Mouse (Mus musculus): ENCODE results near the gene Mrpl43. TPM values are rescaled to one million over a fixed set of nuclear protein-coding genes. Genes with fewer than 3 reads are reported as not detected.

Gene Mrpl43
- polyA plus RNA-seq, 1 experiment = 86.5 TPM

DNA sequence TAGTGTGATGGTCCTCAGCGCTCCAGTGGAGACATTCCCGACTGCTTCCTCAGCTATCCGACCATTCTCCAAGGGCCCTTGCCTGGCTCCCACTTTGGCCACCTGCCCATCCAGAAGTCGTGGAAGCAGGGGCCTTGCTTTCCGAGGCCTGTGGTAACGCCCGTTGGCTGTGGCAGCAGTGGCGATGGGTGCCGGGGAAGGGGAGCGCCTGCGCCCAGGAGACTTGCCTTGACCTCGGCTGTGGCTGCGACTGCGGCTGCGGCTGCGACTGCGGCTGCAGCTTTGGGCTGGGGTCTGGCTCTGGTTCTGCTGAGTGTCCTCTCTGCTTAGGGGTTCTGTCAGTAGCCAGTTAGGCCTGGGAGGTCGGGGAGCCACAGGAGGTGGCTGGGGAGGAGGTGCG lies 22.5 kb upstream of the Mrpl43 start:
- no peak for DNase-seq
- Histone ChIP-seq H3K36me3 (ENCODE audit: control insufficient read depth, insufficient read depth, low read length) (no peaks in the 10 kb centered on the region; the same call in none of the 2 replicates), H3K27ac (ENCODE audit: insufficient read depth, low read depth, low read length) (no peak overlapping the region), H3K27me3 (replicated peaks; ENCODE audit: control insufficient read depth, insufficient read depth, low read length) (no peaks in the 10 kb centered on the region), H3K4me3 (ENCODE audit: insufficient read depth, low read depth, low read length) (no peak overlapping the region), H3K4me1 (ENCODE audit: control insufficient read depth, insufficient read depth, low read length) (peaks cover 7% of the 10 kb centered on the region; the same call in 1 of the 2 replicates)
- TF ChIP-seq POLR2A (IDR thresholded peaks at IDR 0.05; ENCODE audit: low read depth, low read length) (no peak), CTCF (conservative IDR thresholded peaks at IDR 0.05; ENCODE audit: insufficient read depth, insufficient read length, low read depth, low read length) (no peak)
- 72% methylated on average over 19 of the region's 19 CpGs for WGBS

DNA sequence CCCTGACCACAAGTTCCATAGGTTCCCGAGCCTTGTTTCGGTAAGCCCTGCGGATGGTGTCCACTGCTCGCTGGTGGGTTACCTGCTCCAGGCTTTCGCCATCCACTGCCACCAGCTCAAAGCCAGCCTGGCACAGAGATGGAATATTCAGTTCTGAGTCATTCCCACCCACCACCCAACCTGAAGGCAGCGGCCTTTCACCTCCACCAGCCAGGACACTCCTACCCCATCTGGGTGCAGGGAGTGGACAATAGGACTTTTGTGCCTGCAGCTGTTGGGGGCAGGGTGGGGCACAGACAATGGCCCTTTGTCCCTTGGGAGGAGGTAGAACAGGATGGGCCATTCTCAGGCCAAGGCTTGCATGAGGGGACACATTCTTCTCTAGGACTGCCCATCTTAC lies 21.6 kb upstream of the Mrpl43 start:
- H3K4me1 ChIP-seq (ENCODE audit: control insufficient read depth, insufficient read depth, low read length) = peaks cover 7% of the 10 kb centered on the region; the same call in 1 of the 2 replicates
- no peaks in the 10 kb centered on the region; the same call in none of the 2 replicates for H3K36me3 ChIP-seq (ENCODE audit: control insufficient read depth, insufficient read depth, low read length)
- H3K27ac ChIP-seq (ENCODE audit: insufficient read depth, low read depth, low read length) = no peak overlapping the region
- DNase-seq = no peak
- no peak for TF ChIP-seq CTCF (conservative IDR thresholded peaks at IDR 0.05; ENCODE audit: insufficient read depth, insufficient read length, low read depth, low read length)
- no peak for TF ChIP-seq POLR2A (IDR thresholded peaks at IDR 0.05; ENCODE audit: low read depth, low read length)
- H3K27me3 ChIP-seq (replicated peaks; ENCODE audit: control insufficient read depth, insufficient read depth, low read length) = no peaks in the 10 kb centered on the region
- H3K4me3 ChIP-seq (ENCODE audit: insufficient read depth, low read depth, low read length) = no peak overlapping the region
- WGBS = 86% methylated on average over 6 of the region's 6 CpGs

DNA sequence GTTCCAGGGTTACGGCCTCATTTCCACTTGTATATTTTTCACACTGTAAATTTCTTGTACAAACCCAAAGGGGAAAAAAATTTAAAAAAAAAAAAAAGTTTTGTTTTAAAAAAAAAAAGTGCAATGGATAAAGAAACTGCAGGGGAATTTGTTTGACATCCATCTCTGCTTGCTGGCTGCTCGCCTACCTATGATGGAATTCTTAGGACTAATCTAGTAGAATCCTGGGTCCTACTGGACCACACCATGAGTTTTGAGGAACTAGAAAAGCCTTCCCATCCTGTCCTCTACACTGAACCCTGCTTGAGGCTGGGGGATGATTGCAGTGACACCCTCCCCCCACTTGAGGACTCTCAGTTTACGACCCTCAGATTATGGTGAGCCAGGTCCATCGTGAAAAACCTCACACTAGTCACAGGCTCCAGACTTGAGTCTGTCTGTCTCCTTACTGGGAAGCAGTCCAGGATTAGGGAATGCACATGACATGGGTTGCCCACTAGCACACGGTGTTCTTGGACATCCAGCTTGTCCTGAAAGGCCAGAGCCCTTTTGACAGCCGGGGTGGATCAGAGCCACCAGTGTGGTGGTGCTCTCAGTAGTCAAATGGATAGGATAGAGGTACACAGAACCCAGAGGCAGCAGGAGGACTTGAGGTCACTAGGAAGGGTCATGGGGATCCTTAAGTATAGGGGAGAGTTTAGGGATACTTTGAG lies 20.9 kb upstream of the Mrpl43 start:
- H3K27ac ChIP-seq (ENCODE audit: insufficient read depth, low read depth, low read length) = no peak overlapping the region
- DNase-seq = no peak
- no peak overlapping the region for H3K4me3 ChIP-seq (ENCODE audit: insufficient read depth, low read depth, low read length)
- 53% methylated on average over 6 of the region's 6 CpGs for WGBS
- no peaks in the 10 kb centered on the region; the same call in none of the 2 replicates for H3K36me3 ChIP-seq (ENCODE audit: control insufficient read depth, insufficient read depth, low read length)
- peaks cover 7% of the 10 kb centered on the region; the same call in 1 of the 2 replicates for H3K4me1 ChIP-seq (ENCODE audit: control insufficient read depth, insufficient read depth, low read length)
- TF ChIP-seq CTCF (conservative IDR thresholded peaks at IDR 0.05; ENCODE audit: insufficient read depth, insufficient read length, low read depth, low read length) = no peak
- no peak for TF ChIP-seq POLR2A (IDR thresholded peaks at IDR 0.05; ENCODE audit: low read depth, low read length)
- no peaks in the 10 kb centered on the region for H3K27me3 ChIP-seq (replicated peaks; ENCODE audit: control insufficient read depth, insufficient read depth, low read length)

DNA sequence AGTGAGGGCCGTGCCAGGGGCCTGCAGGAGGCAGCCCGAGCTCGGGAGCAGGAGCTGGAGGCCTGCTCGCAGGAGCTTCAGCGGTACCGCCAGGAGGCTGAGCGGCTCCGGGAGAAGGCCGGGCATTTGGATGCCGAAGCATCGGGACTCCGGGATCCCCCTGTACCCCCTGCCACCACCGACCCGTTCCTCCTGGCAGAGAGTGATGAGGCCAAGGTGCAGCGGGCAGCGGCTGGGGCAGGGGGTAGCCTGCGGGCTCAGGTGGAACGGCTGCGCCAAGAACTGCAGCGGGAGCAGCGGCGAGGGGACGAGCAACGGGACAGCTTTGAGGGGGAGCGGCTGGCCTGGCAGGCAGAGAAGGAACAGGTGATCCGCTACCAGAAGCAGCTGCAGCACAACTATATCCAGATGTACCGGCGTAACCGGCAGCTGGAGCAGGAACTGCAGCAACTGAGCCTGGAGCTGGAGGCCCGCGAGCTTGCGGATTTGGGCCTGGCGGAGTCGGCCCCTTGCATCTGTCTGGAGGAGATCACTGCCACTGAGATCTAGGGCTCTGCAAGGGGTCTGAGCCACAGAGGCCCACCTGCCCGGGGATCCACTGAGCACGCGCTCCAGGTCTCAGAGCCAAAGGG lies 19.8 kb upstream of the Mrpl43 start:
- 87% methylated on average over 37 of the region's 37 CpGs for WGBS
- DNase-seq = no peak
- H3K4me1 ChIP-seq (ENCODE audit: control insufficient read depth, insufficient read depth, low read length) = peaks cover 7% of the 10 kb centered on the region; the same call in 1 of the 2 replicates
- no peaks in the 10 kb centered on the region for H3K27me3 ChIP-seq (replicated peaks; ENCODE audit: control insufficient read depth, insufficient read depth, low read length)
- TF ChIP-seq POLR2A (IDR thresholded peaks at IDR 0.05; ENCODE audit: low read depth, low read length) (no peak), CTCF (conservative IDR thresholded peaks at IDR 0.05; ENCODE audit: insufficient read depth, insufficient read length, low read depth, low read length) (no peak)
- H3K4me3 ChIP-seq (ENCODE audit: insufficient read depth, low read depth, low read length) = no peak overlapping the region
- H3K27ac ChIP-seq (ENCODE audit: insufficient read depth, low read depth, low read length) = no peak overlapping the region
- H3K36me3 ChIP-seq (ENCODE audit: control insufficient read depth, insufficient read depth, low read length) = no peaks in the 10 kb centered on the region; the same call in none of the 2 replicates

DNA sequence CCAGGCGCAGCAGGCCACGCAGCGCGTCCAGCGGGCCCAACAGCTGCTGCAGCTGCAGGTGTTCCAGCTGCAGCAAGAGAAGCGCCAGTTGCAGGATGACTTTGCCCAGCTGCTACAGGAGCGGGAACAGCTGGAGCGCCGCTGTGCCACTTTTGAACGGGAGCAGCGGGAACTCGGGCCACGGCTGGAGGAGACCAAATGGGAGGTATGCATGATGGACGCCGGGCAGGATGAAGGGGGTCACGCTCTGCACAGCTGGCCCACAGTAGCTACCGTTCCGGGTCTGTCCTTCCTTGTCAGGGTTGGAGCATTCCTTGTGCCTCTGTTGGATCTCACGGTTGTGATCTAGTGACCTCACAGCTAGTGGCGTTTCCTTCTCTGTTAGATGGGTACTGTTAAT lies 18.5 kb upstream of the Mrpl43 start:
- TF ChIP-seq POLR2A (IDR thresholded peaks at IDR 0.05; ENCODE audit: low read depth, low read length) = no peak
- no peak for TF ChIP-seq CTCF (conservative IDR thresholded peaks at IDR 0.05; ENCODE audit: insufficient read depth, insufficient read length, low read depth, low read length)
- Histone ChIP-seq H3K27me3 (replicated peaks; ENCODE audit: control insufficient read depth, insufficient read depth, low read length) (no peaks in the 10 kb centered on the region), H3K4me3 (ENCODE audit: insufficient read depth, low read depth, low read length) (no peak overlapping the region), H3K36me3 (ENCODE audit: control insufficient read depth, insufficient read depth, low read length) (no peaks in the 10 kb centered on the region; the same call in none of the 2 replicates), H3K27ac (ENCODE audit: insufficient read depth, low read depth, low read length) (no peak overlapping the region), H3K4me1 (ENCODE audit: control insufficient read depth, insufficient read depth, low read length) (0 out of 2 replicates have a peak, but pooled peaks cover 5% of the 10 kb centered on the region)
- DNase-seq = no peak
- WGBS = 77% methylated on average over 20 of the region's 20 CpGs

DNA sequence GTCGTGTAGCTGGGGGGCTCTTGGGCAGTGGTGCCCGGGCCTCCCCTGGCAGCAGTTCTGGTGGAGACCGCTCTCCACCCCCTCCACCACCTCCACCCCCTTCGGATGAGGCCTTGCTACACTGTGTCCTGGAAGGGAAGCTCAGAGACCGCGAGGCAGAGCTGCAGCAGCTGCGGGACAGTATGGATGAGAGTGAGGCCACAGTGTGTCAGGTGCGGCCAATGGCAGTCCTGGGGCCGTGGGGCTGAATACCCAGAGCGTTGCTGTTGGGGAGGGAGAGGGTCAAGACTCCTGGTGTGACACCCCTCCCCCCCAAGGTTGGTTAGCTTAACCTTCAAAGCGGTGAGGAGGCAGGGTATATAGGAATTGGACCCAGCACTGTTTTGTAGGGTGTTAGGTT lies 17.8 kb upstream of the Mrpl43 start:
- DNase-seq = no peak
- WGBS = 75% methylated on average over 11 of the region's 11 CpGs
- Histone ChIP-seq H3K27me3 (replicated peaks; ENCODE audit: control insufficient read depth, insufficient read depth, low read length) (no peaks in the 10 kb centered on the region), H3K4me1 (ENCODE audit: control insufficient read depth, insufficient read depth, low read length) (peaks cover 5% of the 10 kb centered on the region; the same call in 1 of the 2 replicates), H3K36me3 (ENCODE audit: control insufficient read depth, insufficient read depth, low read length) (no peaks in the 10 kb centered on the region; the same call in none of the 2 replicates), H3K27ac (ENCODE audit: insufficient read depth, low read depth, low read length) (no peak overlapping the region), H3K4me3 (ENCODE audit: insufficient read depth, low read depth, low read length) (no peak overlapping the region)
- TF ChIP-seq POLR2A (IDR thresholded peaks at IDR 0.05; ENCODE audit: low read depth, low read length) = no peak
- TF ChIP-seq CTCF (conservative IDR thresholded peaks at IDR 0.05; ENCODE audit: insufficient read depth, insufficient read length, low read depth, low read length) = no peak

DNA sequence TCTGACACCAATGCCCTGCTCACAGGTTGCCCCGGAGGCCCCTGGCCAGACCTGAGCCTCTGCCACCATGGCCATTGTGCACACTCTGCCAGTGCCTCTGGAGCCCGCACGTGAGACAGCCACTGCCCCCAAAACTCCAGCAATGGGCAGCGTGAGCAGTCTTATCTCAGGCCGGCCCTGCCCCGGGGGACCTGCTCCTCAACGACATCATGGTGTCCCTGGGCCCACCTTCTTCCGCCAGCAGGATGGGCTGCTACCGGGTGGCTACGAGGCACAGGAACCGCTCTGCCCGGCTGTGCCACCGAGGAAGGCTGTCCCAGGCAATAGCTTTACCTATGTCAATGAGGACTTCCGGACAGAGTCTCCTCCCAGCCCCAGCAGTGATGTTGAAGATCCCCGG lies 15.1 kb upstream of the Mrpl43 start:
- no peak overlapping the region for H3K27ac ChIP-seq (ENCODE audit: insufficient read depth, low read depth, low read length)
- no peak overlapping the region for H3K4me3 ChIP-seq (ENCODE audit: insufficient read depth, low read depth, low read length)
- no peak for DNase-seq
- WGBS = 86% methylated on average over 15 of the region's 15 CpGs
- H3K4me1 ChIP-seq (ENCODE audit: control insufficient read depth, insufficient read depth, low read length) = peaks cover 9% of the 10 kb centered on the region; the same call in 1 of the 2 replicates
- no peaks in the 10 kb centered on the region; the same call in none of the 2 replicates for H3K36me3 ChIP-seq (ENCODE audit: control insufficient read depth, insufficient read depth, low read length)
- TF ChIP-seq POLR2A (IDR thresholded peaks at IDR 0.05; ENCODE audit: low read depth, low read length) = no peak
- no peak for TF ChIP-seq CTCF (conservative IDR thresholded peaks at IDR 0.05; ENCODE audit: insufficient read depth, insufficient read length, low read depth, low read length)
- no peaks in the 10 kb centered on the region for H3K27me3 ChIP-seq (replicated peaks; ENCODE audit: control insufficient read depth, insufficient read depth, low read length)
